Mouse (Mus musculus): ENCODE results near the gene Gng13.

Gng13 gene

DNA sequence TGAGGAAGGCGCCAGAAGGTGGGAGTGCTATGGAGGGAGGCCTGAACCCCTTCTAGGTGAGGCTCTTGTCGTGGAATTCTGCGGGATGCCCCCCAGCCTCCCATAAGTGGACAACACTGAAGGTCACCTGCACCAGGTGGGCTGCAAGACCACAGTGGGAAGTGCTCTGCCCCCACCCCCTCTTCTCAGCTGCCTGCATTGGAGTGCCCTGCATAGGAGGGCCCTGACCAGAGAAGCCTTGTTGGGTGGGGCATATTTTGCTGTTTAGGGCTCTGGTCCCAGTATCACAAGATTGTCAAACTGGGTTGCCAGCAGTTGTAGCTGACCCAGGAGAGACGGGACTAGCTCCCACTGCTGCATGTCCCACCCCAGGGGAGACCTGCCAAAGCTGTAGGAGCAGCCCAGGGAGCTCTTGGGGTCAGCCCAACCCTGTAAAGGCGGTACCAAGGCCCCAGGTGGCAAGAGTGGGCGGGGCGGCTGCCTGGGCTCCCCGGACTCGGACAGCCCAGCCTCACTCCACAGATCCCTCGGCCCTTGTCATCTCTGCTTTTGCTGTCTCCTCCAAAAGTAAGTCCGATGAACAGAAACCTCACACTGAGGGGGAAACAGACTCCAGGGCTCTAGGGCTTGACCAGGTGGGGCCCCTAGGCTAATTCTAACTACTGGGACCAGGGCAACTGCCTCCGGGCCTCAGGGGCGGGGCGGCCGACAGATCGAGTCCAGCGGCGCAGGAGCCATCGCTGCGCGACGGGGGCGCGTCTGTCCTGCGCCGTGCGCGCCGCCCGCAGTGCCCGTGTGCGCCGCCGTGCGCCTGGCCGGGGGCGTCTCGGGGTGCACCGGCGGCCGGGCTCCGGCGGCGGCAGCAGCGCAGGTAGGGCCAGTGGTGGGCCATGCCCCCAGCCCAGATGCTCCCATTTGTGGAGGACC lies at the start of gene Gng13:
Gene Gng13, plus strand, starts transcription at position 461 of the 927 bp plus-strand sequence.
- no peak for DNase-seq

DNA sequence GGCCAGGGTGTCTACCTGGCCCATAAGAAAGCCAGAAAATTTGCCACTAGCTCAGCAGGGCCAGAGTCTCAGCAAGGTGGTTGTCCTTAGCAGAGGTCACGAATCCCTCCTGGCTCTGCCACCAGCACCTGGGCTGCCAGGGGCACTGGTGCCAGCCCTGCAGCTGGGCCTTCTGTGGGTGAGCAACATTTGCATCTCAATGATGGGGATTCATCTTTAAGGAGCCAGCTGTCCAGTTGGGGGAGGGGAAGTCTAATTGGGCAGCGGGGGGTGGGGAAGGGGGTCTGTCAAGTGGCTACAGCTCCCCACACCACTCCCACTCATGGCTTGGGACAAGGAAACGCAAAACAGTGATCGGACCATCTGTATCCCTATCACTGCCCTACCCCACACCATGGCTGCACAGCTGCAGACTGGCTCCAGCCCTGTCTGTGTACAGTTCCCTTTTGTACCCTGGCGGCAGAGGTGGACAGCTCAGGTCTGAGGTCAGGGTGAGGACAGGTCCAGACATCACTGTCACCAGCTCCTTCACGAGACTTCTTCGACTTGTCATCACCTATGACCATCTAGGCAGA lies 48.4 kb upstream of the Gng13 start:
- DNase-seq: no peak

DNA sequence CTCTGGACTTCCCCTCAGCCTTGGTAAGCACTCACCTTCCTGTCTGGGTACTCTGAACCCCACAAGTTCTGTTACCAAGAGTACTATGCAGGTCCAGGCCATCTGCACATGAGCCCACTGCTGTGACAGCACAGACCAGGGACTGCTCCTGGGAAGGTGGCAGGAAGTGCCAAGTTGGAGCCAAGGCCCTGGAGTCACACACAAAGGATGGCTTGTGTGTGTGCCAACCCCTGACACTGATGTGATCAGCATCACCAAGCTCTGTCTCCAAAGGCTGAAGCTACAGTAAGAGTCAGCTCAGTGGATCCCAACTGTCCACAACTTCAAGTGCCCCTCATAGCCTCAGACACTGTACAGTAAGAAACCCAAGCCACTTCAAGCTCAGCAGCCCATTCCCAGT lies 44.0 kb upstream of the Gng13 start:
- DNase-seq: no peak

DNA sequence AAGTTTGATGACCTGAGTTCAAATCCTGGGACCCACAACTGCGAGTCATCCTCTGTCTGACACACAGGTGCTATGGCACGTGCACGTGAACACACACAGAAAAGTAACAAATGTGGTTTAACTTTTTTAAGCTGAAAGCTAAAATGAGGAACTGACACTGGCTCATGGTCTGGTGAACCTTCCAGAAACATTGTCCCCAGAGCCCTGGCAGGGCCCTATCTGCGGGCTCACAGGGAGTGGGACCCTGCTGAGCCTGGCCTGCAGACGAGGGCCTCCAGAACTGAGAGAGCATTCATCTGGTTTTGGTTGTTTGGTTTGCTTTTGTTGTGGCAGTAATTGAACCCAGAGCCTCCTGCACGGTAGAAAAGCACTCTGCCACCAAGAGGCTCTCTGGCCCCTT lies 39.0 kb upstream of the Gng13 start:
- no peak for DNase-seq

DNA sequence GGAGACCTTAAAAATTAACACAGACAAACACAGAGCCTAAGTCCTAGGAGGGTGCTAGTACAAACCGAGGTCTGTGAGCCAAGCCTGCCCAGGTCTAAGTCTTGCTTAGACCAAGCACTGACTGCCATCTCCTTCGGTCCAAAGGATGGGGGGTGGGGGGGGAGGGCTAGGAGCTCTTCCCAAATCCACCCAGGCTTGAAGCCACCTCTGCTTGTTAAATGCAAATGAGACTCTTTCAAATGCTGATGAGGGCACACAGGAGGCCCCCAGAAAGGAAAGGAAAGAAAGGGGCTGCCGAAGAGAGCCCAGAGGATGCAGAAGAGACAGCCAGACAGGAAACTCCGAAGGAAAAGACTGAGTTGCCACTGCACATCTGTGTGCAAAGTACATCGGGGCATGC lies 37.2 kb upstream of the Gng13 start:
- no peak for DNase-seq

DNA sequence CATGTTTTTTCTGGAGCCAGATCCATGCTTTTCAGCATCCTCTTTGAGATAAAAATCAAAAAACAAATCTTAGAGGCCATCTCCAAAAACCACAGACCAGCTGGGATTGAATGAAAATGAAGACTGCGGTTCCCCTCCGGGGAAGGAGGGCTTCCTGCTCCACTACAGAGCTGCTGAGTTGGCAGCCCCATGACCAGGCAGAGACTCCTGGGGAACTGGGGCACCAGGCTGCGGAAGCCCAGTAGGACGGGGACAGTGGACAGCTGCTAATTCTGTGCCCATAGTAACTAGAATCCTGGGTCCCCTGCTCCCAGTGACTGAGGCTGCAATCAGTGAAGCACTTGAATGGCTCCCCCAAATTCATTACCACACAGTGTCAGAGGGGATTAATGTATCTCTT lies 35.3 kb upstream of the Gng13 start:
- no peak for DNase-seq

DNA sequence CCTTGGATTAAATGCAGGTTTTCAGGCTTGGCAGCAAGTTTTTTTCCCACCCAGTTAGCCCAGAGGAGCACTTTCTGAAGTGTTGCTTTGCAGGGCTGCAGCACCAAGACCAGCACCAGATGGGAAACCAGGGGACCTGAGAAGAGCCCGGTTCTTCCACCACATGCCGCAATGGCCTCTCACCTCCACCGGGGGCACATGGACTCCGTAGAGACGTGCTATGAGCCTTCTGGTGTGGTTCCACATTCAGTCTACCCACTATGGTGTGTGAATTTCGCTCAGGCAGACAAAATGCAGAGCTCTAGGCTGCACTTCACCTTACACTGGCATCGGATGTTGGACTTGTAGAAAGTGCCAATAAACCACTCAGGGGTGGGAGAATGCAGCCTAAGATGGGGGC lies 30.6 kb upstream of the Gng13 start:
- no peak for DNase-seq

DNA sequence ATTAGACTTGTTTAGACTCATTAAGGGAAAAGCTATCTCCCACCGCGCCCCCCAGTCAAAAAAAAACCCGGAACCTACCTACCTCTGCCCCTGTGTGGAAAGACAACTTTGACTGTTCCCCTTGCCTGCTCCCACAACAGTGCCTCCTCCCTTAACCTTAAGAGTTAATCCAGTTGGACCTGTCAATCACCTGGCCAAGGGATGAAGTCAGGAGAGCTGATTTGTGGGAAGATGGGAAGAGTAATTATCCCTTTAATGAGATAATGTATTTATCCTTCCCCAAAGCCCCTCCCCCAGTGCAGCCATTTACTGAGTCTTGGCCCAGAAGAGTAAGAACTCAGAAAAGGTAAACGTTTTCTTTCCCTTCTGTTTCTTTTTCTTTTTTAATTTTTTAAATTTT lies 28.0 kb upstream of the Gng13 start:
- DNase-seq: no peak

DNA sequence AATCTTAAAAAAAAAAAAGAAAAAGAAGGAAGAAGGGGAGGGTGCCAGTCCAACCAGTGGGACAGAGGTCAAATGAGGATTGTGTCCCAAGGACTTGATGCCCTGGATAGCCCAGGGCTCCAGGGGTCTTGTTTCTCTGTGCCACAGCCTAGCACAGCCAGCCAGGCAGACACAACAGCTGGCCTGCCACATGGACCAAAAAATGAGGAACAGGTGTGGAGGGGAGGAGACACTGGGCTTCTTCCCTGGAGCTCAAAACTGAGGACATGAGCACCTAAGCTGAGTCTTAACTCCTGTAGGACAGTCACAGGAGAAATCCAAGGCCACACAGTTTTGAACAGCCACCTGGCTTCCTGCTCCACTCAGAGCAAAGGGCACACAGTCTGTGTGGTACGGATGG lies 20.7 kb upstream of the Gng13 start:
- DNase-seq: no peak

DNA sequence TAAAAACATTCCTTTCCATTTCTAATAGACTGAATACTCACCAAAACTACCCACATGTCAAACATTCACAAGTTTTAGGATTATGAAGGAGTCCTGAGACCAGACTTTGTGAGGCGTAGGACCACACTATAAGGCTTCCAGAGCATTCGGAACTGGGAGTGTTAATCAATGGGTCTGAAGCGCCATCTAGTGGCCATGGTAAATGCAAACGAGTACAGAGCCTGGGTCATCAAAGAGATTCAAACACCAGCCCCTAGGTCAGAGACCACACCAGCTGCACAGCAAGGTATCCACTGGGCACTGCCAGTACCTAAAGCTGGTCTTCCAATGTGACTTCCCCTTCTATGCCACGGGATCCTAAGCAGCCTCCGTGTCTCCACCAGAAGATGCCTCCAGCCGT lies 18.5 kb upstream of the Gng13 start:
- DNase-seq: peak; percentile 82

DNA sequence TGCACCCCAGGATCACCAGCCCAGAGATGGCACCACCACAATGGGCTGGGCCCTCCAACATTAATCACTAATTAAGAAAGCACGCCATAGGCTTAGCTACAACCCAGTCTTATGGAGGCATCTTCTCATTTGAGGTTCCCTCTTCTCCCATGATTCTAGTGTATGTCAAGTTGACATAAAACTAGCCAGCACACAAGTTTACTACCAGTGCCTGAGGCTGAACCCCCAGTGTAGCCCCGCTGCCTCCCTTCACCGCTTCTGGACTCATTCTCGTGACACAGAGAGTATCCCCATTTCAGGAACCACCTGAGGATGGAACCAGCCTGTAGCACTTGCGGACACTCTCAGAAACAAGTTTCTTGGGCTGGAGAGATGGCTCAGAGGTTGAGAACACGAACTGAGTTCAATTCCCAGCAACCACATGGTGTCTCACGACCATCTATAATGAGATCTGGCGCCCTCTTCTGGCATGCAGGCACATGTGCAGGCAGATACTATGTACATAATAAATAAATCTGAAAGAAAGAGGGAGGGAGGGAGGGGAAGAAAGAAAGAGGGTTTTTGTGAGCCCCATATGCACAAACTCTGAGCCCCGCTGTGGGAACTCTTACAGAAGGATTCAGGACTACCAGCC lies 16.0 kb upstream of the Gng13 start:
- DNase-seq: no peak

DNA sequence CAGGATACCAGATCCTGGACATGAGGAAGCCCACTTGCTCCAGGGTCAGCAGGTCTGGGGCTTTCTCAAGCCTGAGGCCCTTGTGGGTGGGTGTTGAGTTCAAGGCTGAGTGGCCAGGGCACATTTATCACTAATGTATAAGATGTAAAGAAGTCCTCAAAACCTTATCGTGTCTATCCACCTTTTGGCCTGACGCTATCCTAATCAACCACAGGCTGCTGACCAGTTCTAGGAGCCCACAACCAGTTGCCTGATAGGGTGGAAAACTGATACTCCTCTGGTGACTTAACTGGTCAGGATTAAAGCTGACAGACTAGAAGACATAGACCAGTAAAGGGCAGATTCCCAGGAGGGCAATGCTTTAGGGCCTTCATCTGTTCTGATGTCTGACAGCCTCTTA lies 7.0 kb upstream of the Gng13 start:
- no peak for DNase-seq

DNA sequence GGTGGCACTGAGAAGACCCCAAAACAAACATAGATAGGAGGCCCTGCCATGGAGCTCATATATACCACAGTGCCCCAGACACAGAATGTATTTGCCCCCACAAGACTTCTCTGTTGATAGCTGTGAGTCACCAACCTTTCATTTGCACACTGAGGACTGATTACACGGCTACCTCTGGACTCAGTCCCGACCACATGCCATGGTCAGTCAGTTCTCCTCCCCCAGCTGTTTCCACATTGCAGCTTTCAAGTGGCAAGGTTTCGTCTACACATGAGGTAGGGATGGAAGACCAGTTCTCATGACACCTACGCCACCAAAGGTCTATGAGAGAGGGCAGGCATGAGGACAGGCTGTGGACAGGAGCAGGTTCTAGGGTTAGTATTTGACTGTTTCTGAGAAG lies 5.8 kb upstream of the Gng13 start:
- DNase-seq: no peak

DNA sequence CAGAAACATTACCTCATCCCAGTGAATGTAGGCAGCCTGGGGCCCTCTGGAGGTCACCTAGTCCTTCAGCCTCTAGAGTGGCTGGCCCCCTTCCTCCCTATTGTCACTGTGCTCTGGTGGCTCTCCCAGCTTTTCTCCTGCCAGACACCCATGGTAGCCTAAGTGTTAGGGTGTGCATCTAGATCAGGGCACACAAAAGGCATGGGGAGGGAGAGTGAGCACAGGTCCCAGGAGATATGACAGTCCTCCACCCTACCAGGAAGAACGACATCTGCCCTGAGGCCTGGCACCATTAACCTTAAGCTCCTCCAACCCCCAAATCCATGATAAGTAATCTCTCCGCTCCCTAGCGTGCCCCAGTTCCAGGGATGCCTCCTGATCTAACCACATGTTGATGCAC lies 1.3 kb upstream of the Gng13 start:
- DNase-seq: no peak

DNA sequence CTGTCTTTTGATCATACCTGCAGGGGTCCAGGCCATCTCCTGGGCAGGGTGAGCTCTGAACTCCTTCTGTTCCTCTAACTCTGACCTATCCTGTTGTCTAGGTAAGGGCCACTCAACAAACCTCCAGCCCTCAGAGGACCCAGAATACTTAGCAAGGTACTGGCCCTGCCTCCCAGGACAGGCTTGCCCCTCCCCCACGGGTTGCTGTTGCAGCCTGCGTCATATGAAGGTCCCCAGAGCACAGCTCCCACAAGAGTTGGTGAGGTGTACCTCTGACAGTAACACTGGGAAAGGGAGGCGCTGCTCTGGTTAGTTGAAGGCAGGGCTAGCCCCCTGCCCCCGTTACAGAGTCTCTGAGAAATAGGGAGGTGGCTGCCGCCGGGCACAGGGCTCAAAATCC lies 841 bp upstream of the Gng13 start:
- no peak for DNase-seq

DNA sequence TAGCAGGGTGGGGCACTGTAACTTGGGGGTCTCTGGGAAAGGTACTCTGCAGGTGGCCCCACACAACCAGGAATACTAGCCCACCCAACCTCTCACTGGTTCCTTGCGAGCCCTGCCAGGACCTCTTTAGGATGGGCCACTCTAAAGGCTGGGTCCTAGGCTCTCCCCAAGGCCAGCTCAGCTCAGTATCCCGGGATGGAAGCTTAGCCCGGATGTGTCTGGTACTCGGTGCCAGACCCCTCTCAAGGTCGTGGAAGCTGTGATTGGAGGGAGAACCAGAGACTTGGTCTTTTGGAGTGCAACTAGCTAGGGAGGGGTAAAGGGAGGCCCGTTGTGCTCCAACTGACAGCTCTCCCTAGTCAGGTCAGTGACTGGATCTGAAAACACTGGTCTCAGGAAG lies 720 bp downstream of the Gng13 start:
- no peak for DNase-seq

DNA sequence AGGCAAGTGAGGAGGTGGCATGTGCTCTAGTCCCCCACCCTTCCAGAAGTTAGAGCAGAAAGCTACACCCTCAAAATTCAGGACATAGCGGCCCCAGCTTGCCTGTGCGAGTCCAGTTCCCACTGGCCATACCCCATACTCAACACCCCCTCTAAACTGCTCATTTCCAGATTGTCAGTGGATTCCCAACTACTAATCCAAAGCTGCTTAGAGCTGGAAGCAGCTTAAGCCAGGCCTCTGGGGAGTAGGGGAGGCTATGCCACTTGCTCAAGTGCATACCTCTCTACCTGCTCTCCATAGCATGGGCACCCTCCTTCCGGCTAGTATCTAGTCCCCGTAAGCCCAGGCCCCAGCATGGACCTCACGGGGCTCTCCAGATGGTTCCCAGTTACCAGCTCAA lies 4.5 kb downstream of the Gng13 start:
- no peak for DNase-seq

DNA sequence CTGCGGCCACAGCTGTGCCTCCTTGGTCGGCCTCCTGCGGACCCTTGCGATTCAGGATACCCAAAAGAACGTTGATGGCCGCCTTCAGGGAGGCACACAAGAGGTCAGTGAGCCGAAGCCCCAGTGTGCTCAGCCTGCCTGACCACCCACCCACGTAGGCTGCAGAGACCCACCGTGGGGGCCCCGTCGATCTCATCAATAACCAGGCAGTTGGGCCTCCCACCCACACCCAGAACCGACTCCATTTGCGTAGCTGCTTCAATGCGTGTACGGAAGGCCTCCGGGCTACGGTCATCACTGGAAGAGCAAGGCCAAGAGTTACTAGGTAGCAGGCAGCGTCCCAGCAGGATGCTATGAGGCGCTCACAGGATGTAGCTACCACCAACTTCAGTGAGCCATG lies 6.5 kb downstream of the Gng13 start:
- DNase-seq: no peak

DNA sequence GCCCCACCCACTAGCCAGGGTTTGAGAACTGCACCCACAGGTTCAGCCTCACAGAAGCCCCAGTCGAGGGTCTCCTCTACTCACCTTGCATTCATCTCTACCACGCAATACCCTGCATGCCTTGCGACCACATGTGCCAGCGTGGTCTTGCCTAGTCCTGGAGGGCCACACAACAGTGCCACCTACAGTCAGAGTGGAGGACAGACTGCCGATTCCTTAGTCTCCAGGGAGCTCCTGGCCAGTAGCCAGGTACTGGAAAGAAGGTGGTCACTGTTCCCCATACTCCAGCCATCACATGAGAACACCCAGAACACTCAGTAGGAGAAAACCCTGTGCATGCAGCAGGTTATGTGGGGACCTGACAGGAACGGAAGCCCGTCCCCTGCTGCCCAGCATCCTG lies 6.9 kb downstream of the Gng13 start:
- no peak for DNase-seq

DNA sequence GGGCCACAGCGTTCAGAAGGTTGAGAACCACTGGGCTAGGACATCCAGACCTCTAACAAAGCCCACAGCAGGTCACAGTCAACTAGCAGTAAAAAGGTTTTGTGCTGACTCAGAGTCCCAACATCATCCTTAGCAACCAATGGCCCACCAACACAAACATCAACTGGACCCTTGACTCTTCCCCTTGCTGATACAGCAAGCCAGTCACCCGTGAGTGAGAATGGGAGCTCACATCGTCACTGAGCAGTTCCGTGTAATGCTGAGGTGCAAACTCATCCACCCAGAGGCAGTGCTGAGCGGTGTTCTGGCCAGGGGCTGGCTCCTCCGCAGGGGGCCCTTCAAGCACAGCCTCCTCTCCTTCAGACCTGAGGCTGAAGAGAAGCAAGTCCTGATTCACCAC lies 8.3 kb downstream of the Gng13 start:
- no peak for DNase-seq

DNA sequence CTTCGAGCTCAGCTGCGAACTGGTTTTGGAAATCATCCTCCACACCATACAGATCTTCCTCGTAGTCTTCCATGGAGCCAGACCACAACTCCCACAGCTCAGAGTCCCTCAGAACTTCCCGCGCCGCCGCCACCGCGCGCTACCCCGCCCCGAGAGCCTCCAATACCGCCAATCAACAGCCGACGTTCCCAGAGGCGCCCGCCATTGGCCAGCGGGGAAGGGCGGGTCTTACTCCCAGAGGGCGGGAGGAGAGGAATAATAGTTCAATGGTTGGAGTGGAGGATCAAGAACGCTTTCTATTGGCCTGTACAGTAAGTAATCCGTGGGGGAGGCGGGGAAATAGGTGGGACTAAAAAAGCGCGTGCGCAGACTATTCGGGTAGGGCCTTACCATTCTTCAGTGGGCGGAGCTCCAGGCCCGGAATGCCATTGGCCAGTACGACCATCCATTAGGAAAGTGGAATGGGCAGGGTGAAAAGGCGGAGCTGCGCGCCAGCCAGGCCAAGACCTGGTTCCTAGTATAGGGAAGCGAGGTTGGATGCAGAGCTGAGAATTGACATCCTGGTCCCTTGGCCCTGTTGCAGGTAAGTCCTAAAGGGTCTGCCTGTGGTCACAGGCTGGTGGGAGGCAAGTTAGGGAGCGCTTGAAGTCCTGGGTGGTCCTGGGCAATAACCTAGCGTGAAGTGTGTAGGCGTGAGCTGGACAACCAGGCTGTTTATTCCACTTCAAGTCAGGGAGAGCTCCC lies 10.5 kb downstream of the Gng13 start, which contains the start of the genes Chtf18 and Rpusd1:
Gene Chtf18, minus strand, starts transcription at position 155 of the 744 bp plus-strand sequence.
Gene Rpusd1, plus strand, starts transcription at position 406 of the 744 bp plus-strand sequence.
- DNase-seq: peak; percentile 97

DNA sequence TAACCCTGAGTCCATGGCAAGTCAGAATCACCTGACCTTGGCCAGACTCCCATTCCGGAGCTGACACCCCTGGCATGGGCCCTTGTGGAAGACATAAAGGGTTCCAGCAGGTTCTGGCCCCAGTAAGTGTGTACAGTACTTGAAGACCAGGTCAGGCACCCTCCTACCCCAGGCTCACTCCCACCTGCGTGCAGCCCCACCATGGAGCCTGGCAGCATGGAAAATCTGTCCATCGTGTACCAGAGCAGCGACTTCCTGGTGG lies 11.0 kb downstream of the Gng13 start:
- DNase-seq: no peak

DNA sequence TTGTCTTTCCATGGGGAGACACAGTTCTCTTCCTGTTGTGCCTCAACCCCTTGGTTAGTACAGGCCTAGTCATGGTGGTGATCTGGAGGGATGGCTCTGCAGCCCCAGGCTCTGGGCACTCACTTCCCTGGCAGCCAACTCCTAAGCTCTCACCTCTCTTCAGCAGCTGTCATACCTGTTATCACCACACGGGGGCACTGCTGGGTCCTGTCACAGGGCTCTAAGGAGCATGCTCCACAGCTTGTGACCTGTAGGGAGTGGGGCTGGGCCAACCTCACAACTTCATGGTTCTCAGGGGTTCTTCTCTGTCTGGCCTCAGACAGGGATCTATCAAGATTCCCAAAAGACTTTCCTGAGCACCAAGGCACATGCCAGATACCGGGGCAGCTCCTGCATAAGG lies 15.1 kb downstream of the Gng13 start:
- peak; percentile 90 for DNase-seq

DNA sequence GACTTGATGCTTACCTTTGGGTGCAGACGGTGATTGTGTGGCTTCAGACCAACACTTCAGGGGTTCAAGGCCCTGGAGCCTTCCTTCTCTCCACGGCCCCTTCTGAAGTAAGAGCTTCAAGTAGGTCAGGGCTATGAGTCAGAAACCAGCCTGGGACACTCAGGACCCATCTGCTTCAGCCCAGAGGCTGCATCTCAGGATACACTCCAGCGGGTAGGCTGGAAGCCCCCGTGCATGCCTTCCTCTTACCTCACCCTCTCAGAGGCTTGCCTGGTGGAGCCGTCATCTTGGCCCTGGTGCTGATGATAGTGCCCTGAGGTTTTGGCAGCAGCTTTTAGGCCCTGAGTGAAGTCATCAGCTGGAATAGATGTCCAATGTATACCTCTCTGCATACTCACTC lies 18.3 kb downstream of the Gng13 start:
- no peak for DNase-seq
